Mouse (Mus musculus): ENCODE results near the gene Msh2.
"Not testable (repeated sequence)": the region's sequence is repeated elsewhere in the genome, so short reads cannot be mapped to it uniquely, and the experiment has no call there.

The Msh2 gene

DNA sequence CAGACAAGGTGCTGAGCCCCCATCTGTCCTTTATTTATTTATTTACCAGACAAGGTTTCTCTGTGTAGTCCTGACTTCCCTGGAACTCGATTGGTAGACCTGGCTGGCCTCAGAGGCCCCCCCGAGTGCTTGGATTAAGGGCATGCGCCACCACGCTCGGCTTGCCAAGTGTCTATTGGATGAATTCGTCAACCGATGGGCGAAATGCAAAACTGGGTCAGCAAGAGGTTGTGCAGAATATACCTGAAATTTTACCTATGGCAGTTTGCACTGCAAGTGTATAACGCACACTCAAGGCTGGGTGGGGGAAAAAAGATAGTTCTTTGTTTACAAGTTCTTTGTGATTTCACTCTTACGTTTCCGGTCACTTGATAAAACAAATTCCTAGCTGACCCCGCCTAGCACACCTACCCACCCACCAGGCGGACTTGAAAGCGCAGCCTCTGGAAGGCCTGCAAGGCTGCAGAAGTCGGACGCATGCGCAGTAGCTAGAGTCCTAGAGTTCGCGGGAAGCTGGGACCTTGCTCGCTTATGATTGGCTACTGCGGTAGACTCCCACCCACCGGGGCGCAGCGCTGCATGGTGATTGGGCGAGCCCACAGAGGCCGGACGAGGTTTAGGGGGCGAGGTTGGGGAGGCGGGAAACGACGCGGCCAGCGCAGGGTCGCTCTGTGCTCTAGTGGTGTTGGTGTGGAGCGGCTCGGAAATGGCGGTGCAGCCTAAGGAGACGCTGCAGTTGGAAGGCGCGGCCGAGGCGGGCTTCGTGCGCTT, at the start of gene Msh2:
TSS of gene Msh2 (plus strand) at position 441 of the 771 bp plus-strand sequence.
- DNase-seq (ENCODE audit: low spot score in 2 of 2): peak; percentile 92 to 98

GRCm38 (mm10) chr17:87625510-87626086, 46.5 kb upstream of the Msh2 start:
- DNase-seq (ENCODE audit: low spot score in 2 of 2): no peak

DNA sequence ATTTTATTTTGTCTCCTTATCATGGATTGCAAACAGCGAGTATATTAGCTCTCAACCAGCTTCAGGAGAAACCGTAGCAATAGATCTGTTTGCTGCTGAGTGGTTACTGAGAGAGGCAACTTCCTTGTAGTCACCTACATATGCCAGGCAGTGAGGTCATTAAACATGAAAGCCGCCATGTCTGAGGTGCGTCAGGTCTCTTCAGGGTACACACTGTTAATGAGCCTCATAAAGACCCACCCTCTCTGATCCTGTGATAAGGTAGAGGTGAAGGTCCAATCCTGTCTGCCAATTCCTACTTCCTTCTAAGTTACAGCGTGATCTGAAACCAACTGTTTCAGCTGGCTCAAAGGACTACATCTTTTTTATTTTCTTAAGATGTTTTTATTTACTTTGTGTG, 44.0 kb upstream of the Msh2 start:
- no peak for DNase-seq (ENCODE audit: low spot score in 2 of 2)

DNA sequence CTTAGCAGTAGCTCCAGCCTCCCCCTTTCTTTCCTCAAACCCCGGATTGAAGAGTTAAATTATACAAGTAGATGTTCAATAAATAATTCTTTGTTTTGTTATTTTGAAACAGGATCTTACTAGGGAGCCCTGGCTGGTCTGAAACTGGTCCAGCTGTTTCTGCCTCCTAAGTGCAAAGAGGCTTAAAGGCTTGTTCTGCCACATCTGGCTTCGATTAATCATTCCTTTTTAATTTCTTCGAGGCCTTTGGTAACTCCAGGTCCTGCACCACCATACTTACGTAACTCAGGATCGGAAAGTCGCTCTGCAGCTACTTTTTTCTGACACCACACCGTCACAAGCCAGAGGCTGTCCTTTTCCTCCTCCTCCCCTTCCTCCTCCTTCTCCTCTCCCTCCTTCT, 43.4 kb upstream of the Msh2 start:
- DNase-seq (ENCODE audit: low spot score in 2 of 2): no peak

- no peak for DNase-seq (ENCODE audit: low spot score in 2 of 2)
Measured at GRCm38 (mm10) chr17:87637056-87637389, 35.1 kb upstream of the Msh2 start.

DNA sequence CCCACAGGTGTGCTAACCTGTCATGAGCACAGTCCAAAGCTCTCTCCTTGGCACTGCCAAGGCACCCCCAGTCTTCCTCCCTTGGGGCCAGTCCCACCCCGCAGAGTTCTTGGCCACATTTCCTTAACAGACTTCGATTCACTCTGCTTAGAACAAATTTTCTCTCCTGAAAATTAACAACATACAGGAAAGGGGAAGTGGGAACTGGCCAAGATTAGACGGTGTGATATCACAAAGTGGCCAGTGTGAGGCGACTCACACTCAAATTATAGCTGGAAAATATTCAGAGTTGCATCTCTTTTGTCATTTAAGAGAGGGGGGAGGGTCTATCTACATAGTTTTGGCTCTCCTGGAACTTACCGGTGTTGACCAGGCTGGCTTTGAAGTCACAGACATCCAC, 32.9 kb upstream of the Msh2 start:
- no peak for DNase-seq (ENCODE audit: low spot score in 2 of 2)

- no peak for DNase-seq (ENCODE audit: low spot score in 2 of 2)
Measured at GRCm38 (mm10) chr17:87640272-87640671, 31.9 kb upstream of the Msh2 start.

GRCm38 (mm10) chr17:87641006-87641405, 31.1 kb upstream of the Msh2 start:
- no peak for DNase-seq (ENCODE audit: low spot score in 2 of 2)

- DNase-seq (ENCODE audit: low spot score in 2 of 2): no peak
Measured at GRCm38 (mm10) chr17:87642744-87643143, 29.4 kb upstream of the Msh2 start.

DNA sequence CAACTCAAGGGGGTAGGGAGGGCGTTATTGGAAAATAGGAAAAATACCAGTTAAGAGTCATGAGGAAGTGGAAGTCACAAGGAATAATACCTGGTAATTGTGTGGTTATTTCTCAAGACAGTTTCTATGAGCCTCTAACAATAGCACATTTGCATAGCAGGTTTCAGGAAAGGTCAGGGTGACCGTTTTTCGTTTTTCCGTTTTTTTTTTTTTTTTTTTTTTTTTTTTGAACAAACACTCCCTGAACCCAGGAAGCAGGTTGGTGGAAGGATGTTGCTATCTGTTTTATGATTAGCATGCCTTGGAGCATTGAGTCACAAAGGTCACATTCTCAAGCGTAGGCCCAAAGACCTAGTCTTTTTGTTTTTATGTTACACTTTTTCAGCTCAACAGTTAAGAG, 16.5 kb upstream of the Msh2 start:
- DNase-seq (ENCODE audit: low spot score in 2 of 2): not testable (repeated sequence)

- DNase-seq (ENCODE audit: low spot score in 2 of 2): not testable (repeated sequence)
Measured at GRCm38 (mm10) chr17:87661958-87662573, 10.1 kb upstream of the Msh2 start.

DNA sequence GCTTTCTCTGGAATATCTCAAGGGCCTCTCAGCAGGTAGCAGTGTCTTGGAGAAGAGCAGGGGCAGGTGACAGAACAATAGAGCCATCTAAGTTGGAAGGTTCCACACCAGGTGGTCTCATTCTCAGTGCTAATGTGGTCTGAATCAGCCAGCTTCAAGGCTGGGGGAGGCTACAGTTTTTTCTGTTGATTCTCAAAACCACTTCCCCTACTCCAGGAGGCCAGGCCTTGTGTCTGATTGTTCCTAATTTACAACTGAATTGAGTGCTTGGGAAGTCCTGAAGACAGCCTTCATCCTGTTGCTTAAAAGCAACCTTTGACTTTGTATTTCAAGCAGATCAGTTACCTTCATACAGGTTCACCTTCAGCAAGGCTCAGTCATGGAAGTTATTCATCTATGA, 7.9 kb upstream of the Msh2 start:
- no peak for DNase-seq (ENCODE audit: low spot score in 2 of 2)

GRCm38 (mm10) chr17:87665066-87665822, 6.9 kb upstream of the Msh2 start:
- DNase-seq (ENCODE audit: low spot score in 2 of 2): peak in 1 of 2 experiments; percentile 72

DNA sequence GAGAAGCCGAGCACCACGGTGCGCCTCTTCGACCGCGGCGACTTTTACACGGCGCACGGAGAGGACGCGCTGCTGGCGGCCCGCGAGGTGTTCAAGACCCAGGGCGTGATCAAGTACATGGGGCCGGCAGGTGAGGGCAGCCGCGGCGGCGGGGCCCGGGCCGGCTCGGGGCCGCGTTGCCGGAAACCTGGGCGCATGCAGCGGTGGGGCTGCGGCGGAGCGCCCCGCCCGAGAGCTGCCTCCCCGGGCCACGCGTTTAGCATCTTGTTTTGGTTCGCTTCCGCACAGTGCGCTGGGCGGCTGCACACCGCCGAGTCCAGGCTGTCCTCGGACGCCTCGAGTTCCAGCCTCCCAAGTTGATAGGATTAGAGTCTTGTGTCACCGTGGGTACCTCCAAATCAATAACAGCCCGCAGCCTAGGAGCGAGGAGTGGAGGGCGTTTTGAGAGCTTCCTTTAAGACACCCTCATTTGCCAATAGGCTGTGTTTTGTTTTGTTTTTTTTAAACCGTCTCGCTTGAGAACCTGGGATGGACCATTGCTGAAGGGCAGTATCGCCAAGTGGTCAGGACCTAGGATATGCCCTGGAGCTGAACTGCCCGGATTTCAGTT, 652 bp downstream of the Msh2 start:
- DNase-seq (ENCODE audit: low spot score in 2 of 2): peak in 1 of 2 experiments; percentile 25

- DNase-seq (ENCODE audit: low spot score in 2 of 2): not testable (repeated sequence)
Measured at GRCm38 (mm10) chr17:87676916-87677474, 4.9 kb downstream of the Msh2 start.

DNA sequence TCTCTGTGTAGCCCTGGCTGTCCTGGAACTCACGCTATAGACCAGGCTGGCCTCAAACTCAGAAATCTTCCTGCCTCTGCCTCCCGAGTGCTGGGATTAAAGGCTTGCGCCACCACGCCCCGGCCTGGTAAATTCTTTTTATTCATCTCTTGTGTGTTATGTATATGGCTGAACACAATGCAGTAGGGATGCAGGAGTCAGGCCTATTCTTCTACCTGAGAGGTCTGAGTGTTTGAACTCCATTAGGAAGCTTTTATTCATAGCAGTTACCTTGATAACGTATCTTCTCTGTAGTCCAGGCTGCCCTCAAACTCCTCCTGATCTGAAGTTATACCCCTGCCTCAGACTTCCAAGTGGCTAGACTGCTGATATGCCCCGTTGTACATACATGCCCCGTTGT, 5.5 kb downstream of the Msh2 start:
- DNase-seq (ENCODE audit: low spot score in 2 of 2): no peak

DNA sequence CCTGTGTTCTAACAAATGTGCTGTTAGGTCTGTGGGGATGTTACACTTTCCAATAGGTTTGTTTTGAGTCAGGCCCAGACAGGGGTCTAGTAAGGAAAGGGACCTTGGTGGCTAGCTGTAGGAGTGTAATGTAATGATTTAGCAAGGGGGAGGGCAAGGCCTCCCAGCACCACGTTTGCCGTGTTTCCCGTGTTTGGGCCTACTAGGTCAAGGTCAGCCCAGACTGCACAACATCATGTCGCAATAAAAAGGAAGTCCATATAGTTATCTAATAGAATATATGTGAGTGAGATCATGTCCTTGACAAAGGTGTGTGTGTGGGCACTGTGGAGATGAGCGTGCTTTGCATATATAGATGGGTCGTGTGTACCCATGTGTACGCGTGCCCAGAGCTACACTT, 17.1 kb downstream of the Msh2 start:
- DNase-seq (ENCODE audit: low spot score in 2 of 2): no peak

- DNase-seq (ENCODE audit: low spot score in 2 of 2): peak in 1 of 2 experiments; percentile 74
Measured at GRCm38 (mm10) chr17:87691958-87692357, 19.8 kb downstream of the Msh2 start.

DNA sequence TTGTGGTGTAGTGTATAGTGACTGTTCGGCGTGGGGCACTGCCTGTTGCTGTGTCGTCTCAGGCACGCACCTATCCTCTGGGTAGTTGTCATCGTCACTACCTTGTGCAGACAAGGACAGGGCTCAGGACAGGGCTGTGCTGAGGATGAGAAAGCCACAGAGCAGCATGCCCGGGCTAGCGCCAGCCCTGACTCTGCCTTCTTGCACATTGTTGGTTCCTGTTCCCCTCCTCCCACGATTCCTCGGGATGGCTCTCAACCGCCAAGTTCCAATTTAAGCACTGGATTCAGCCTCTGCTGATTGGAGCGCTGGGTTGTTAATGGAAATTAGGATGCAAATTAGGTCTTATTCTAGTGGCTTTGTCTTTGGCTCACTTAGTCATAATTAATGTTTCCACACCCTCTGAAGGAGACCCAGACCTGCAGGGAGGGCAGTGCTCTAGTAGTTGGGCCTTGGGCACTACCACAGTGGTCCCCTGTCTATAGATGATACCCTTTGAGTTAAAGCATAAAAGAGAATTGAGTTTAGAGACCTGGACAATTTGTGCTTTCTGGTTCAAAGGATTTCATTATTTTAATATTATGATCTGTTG, 23.8 kb downstream of the Msh2 start:
- DNase-seq (ENCODE audit: low spot score in 2 of 2): no peak

- no peak for DNase-seq (ENCODE audit: low spot score in 2 of 2)
Measured at GRCm38 (mm10) chr17:87696814-87697213, 24.7 kb downstream of the Msh2 start.
